Mouse (Mus musculus): ENCODE results near the gene Gm16867. TPM values are rescaled to one million over a fixed set of nuclear protein-coding genes. Genes with fewer than 3 reads are reported as not detected.
"Not testable (repeated sequence)": the region's sequence is repeated elsewhere in the genome, so short reads cannot be mapped to it uniquely, and the experiment has no call there.

Gm16867 gene
- polyA plus RNA-seq, 1 experiment, result 12.7 TPM

DNA sequence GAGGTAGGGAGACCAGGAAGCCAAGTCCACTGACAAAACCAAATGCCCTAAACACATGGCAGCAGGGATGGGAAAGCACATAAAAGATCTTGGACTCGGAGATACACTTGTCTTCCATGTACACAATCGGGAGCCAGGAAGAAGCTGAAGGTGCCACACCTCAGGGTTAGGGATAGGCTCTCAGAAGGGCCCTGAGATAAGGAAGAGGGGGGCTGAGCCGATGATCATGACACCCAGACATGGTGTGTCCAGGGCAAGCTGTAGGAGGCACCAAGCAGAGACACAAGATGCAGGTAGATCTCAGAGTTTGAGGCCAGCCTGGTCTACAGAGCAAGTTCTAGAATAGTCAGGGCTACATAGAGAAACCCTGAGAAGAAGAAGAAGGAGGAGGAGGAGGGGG lies 8.6 kb downstream of the Gm16867 start:
- not testable (repeated sequence) for H3K4me3 ChIP-seq (replicated peaks); H3K4me1 ChIP-seq (ENCODE audit: control insufficient read depth); H3K27me3 ChIP-seq (ENCODE audit: control insufficient read depth); H3K9me3 ChIP-seq (ENCODE audit: control insufficient read depth, low read length); H3K36me3 ChIP-seq (ENCODE audit: control insufficient read depth)

DNA sequence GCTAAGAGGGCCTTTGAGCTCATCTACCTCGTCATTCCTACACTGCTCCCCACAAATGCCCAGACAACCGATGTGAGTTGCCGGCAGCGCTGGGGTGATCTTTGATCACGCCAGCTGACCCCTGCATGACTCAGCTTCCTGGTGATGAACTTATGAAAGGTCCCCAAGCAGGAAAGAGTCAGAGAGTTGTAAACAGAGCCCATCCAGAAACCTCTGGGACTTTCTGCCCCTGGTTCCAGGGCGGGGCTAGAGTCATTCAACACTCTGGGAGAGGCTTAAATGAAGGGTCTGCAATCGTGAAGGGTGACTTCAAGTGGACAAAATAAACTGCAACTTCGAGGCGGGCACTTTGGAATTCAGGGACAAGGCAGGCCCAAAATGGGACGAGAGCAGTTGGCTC lies 15.2 kb downstream of the Gm16867 start:
- H3K27me3 ChIP-seq (ENCODE audit: control insufficient read depth); H3K9me3 ChIP-seq (ENCODE audit: control insufficient read depth, low read length); H3K4me3 ChIP-seq (replicated peaks); H3K36me3 ChIP-seq (ENCODE audit: control insufficient read depth); H3K4me1 ChIP-seq (ENCODE audit: control insufficient read depth): not testable (repeated sequence)

DNA sequence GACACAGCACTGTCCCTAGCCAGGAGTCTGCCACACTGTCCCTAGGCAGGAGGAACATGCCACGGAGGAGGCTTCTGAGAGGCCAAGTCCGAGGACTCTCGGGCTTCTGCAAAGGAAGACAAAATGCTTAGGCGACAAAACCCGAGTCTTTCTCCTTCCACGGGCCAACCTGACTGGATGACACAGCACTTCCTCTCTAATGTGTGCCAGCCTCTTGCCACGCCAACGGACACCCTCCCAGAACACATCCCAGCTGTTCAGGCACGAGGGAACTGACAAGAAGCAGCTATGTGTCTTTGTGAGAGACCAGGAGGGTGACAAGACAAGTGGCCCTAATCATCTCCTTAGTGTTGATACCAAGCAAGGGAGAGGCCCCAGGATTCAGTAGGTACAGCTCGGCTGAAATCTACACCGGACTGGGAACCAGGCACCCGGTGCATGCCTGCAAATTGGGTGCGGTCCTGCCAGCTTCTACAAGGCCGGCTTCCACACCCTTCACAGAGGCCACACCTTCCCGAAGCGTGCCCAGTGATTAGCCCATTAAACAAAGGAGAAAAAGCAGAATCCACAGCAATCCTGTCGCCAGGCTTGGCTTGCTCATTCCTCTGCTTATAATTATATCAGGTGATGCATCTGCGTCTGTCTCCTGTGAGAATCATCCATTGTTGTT lies 17.6 kb downstream of the Gm16867 start:
- not testable (repeated sequence) for H3K9me3 ChIP-seq (ENCODE audit: control insufficient read depth, low read length); H3K36me3 ChIP-seq (ENCODE audit: control insufficient read depth); H3K27me3 ChIP-seq (ENCODE audit: control insufficient read depth); H3K4me1 ChIP-seq (ENCODE audit: control insufficient read depth); H3K4me3 ChIP-seq (replicated peaks)

DNA sequence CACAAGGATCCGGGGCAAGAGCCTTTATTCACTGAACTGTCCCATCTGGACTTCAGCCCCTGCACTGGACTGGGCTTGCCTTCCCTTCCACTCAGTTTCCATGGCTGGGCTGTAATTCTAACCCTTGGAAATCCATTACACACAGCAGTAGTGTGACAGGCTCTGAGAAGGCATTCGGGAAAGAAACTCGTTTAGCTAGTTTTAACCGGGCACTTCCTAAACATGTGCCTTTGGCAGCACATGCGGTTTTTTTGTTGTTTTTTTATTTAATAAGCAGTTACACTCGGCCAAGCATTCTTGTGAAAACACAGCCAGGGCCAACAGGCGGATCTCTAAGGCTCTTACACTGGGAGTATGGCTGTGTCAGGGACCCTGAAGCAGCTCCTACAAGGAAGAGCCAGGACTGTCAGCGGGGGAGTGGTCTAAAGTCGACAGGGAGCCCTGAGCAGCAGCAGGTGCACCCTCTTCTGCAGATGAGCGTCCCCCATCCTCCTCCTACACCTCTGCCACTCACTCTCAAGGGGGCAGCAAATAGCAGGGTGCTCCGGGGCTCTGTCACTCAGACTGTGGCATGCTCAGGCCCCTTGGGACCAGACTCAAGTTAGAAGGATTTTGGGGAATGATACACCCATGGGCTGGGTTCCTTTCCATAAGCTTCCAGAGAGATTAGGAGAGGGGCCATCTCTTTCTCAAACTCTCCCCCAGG lies 29.1 kb downstream of the Gm16867 start:
- not testable (repeated sequence) for H3K27me3 ChIP-seq (ENCODE audit: control insufficient read depth); H3K36me3 ChIP-seq (ENCODE audit: control insufficient read depth); H3K4me1 ChIP-seq (ENCODE audit: control insufficient read depth); H3K4me3 ChIP-seq (replicated peaks); H3K9me3 ChIP-seq (ENCODE audit: control insufficient read depth, low read length)

DNA sequence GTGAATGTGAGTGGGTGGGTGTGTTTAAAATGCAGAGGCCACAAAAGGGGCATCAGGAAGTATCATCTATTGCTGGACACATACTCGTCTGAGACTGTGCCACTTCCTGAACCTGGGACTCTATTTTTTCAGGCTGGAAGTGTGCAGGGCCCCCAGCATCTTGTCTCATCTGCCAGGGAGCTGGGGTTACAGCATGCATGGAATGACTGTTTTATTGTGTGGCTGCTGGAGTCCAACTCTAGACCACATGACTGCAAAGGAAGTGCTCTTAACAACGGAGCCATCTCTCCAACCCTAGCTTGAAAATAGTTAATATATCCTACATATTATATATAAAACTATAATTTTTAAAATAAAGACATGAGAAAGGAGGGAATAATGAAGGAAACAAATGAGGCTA lies 29.8 kb downstream of the Gm16867 start:
- not testable (repeated sequence) for H3K9me3 ChIP-seq (ENCODE audit: control insufficient read depth, low read length); H3K4me1 ChIP-seq (ENCODE audit: control insufficient read depth); H3K4me3 ChIP-seq (replicated peaks); H3K36me3 ChIP-seq (ENCODE audit: control insufficient read depth); H3K27me3 ChIP-seq (ENCODE audit: control insufficient read depth)

DNA sequence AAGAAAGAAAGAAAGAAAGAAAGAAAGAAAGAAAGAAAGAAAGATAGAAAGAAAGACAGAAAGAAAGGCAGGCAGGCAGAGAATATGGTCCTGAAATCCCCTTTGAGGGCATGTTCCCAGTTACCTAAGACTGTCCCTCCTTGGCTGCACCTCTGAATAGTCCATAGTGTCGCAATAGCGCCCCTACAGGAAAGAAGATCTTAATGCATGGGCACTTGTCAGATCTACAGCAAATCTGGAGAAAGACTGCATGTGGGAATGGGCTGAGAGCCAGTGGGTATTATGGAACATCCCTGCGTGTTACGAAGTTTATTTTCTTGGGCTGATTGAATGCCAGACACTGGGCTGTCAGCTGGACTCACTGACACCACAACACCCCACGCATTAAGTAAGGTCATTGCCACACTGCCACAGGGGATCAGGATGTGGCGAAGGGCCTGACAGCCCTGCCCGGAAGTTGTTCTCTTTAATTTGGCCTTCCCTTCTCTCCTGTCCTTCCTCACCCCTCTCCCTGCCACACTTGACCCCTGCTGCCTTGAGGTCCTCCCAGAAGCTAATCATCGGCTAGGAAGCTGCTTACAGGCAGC lies 32.9 kb downstream of the Gm16867 start:
- H3K9me3 ChIP-seq (ENCODE audit: control insufficient read depth, low read length); H3K4me1 ChIP-seq (ENCODE audit: control insufficient read depth); H3K4me3 ChIP-seq (replicated peaks); H3K36me3 ChIP-seq (ENCODE audit: control insufficient read depth); H3K27me3 ChIP-seq (ENCODE audit: control insufficient read depth): not testable (repeated sequence)

DNA sequence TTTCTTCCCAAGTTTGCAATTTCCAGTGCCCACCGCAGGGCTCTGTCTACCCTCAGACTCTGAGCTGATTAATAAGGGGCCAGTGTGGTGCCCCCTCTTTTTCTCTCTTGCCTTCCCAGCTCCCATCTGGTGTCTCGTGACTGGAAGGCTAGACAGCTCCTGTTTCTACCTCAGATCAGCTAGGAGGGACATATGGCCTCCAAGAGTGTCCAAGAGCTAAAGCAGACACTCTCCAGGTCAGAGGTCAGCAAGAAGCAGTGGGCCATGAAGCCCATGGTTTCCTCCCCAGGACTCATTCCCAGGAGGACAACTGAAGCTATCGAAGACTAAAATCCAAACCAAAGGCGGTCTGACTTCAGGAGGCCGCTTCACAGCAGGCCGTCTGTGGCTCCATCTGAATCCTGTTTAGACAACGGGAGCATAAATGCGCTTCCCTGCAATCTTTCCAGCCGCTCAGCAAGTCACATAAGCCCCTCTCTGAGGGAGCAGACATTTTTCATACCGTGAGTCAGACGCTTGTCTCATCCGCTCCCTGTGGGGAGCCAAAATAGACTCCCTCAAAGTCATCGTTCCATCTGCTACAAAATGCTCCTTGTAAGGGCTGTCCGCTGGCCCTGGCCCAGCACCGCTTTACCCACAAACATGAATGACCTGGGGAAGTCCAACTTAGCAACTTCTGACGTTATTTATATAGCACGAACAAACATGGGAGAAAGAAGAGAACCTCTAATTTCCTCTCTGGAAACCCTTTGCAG lies 35.4 kb downstream of the Gm16867 start:
- H3K36me3 ChIP-seq (ENCODE audit: control insufficient read depth); H3K4me1 ChIP-seq (ENCODE audit: control insufficient read depth); H3K4me3 ChIP-seq (replicated peaks): not testable (repeated sequence)

DNA sequence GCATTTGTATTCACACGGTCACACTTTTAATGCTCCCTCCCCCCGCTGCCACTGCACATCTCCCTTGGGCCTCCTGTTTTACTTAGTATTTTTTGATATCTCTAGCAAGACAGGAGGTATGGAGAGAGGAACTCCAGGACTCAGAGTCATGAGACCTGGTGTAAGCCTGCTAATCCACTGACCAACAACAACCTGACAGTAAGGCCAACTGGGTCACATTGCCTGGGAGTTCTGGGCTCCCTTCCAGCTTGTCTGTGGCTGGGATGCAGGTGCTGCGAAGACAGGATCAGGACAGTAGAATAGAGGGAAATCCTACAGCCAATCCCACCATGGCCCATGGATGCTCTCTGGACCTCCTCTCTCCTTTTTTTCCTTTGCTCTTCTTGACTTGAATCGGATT lies 38.7 kb downstream of the Gm16867 start:
- H3K36me3 ChIP-seq (ENCODE audit: control insufficient read depth); H3K27me3 ChIP-seq (ENCODE audit: control insufficient read depth); H3K4me1 ChIP-seq (ENCODE audit: control insufficient read depth); H3K4me3 ChIP-seq (replicated peaks); H3K9me3 ChIP-seq (ENCODE audit: control insufficient read depth, low read length): not testable (repeated sequence)

More for the DNA sequence above, 35.4 kb downstream of the Gm16867 start:
- not testable (repeated sequence) for H3K9me3 ChIP-seq (ENCODE audit: control insufficient read depth, low read length); H3K27me3 ChIP-seq (ENCODE audit: control insufficient read depth)

DNA sequence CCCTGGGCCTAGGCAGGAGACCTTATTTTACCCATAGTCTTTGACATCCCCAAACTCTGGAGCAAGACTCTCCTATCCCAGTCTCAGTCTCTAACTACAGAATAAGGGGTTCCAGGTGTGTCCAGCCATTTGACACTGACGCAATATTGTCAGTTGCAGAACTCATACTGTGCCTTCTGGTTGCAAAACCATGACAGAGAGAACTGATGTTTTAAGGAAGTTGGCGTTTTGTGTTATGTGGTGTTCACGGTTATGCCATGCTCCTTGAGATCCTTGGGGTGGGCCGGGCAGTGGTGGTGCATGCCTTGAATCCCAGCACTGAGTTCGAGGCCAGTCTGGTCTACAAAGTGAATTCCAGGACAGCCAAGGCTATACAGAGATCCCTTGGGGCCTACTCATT lies 45.5 kb downstream of the Gm16867 start:
- not testable (repeated sequence) for H3K27me3 ChIP-seq (ENCODE audit: control insufficient read depth); H3K36me3 ChIP-seq (ENCODE audit: control insufficient read depth); H3K9me3 ChIP-seq (ENCODE audit: control insufficient read depth, low read length); H3K4me3 ChIP-seq (replicated peaks); H3K4me1 ChIP-seq (ENCODE audit: control insufficient read depth)

DNA sequence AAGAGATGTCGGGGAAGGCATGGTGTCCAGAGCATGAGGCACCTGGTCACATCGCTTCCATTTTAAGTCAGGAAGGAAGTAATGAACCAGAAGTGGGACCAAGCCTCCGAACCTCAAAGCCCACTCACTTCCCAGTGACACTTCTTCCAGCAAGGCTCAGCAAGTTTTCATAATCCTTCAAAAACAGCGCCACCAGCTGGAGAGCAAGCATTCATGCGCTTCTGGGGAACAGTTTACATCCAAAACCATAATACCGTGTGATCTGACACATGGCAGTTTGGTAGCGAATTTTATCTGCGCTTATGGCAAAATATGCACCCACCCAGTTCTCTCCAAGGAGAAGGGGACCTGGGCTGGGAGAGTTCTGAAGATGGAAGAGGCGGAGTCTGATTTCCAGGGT lies 48.5 kb downstream of the Gm16867 start:
- not testable (repeated sequence) for H3K9me3 ChIP-seq (ENCODE audit: control insufficient read depth, low read length); H3K4me3 ChIP-seq (replicated peaks); H3K27me3 ChIP-seq (ENCODE audit: control insufficient read depth); H3K36me3 ChIP-seq (ENCODE audit: control insufficient read depth); H3K4me1 ChIP-seq (ENCODE audit: control insufficient read depth)

DNA sequence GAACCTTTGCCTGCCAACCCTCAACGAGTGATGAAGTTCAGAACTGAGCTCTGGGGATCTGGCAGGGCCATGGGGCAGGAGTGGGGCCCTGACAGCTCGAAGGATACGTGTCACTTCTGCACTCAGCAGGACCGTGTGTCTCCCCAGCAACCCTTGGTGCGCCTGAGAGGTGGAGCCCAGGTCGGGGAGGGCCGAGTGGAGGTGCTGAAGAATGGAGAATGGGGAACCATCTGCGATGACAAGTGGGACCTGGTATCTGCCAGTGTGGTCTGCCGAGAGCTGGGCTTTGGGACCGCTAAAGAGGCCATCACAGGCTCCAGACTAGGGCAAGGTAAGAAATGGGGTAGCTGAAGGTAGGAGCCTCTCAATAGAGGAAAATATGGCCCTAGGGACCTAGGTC lies 54.3 kb downstream of the Gm16867 start:
- H3K4me1 ChIP-seq (ENCODE audit: control insufficient read depth); H3K36me3 ChIP-seq (ENCODE audit: control insufficient read depth); H3K4me3 ChIP-seq (replicated peaks): not testable (repeated sequence)

DNA sequence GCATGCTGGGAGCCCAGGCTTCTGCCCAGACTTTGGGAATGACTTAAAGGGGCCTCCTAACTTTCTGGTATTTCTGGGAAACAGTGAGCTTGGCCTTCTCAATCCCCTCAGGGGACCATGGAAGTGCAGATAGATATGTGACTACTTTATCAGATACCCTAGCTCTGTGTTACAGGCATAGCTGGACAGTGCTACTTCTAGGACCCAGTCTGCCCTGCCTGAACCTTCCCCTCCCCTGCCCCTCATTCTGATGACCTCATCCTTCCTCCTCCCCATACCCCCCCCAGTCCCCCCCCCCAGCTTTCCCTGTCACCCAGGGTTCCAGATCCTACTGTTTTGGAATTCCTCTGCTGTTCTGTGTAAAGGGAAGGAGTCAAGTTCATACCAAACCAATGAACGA lies 56.2 kb downstream of the Gm16867 start:
- H3K27me3 ChIP-seq (ENCODE audit: control insufficient read depth); H3K9me3 ChIP-seq (ENCODE audit: control insufficient read depth, low read length); H3K4me3 ChIP-seq (replicated peaks); H3K36me3 ChIP-seq (ENCODE audit: control insufficient read depth); H3K4me1 ChIP-seq (ENCODE audit: control insufficient read depth): not testable (repeated sequence)

More for the DNA sequence above, 54.3 kb downstream of the Gm16867 start:
- not testable (repeated sequence) for H3K9me3 ChIP-seq (ENCODE audit: control insufficient read depth, low read length); H3K27me3 ChIP-seq (ENCODE audit: control insufficient read depth)

DNA sequence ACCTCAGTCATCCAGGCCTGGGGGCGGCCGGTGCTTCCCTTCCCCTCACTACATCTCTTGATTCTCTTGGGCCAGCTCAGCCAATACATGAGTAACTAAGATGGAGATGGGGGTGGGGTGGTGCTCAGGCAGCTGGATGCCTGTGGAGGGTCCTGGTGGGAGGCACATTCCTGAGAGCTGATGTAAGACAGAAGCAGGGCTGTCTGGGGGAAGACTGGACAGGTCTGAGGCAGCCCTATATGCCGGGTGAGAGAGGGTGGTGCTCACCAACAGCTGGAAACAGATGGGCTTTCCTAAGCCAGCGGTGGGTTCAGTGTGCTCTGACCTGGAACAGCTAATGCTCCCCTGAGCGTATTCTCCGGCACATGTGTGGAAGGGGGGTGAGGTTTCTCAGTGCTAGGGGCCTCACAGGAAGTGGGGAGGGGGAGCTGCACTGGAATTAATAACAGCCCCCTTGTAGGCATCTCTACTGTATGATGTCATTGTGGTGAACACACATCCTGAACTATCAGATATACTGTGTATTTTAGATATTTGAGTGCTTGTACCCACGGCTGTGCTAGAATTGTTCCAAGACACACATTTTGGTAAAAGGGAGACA lies 60.0 kb downstream of the Gm16867 start:
- not testable (repeated sequence) for H3K9me3 ChIP-seq (ENCODE audit: control insufficient read depth, low read length); H3K27me3 ChIP-seq (ENCODE audit: control insufficient read depth); H3K4me3 ChIP-seq (replicated peaks); H3K4me1 ChIP-seq (ENCODE audit: control insufficient read depth); H3K36me3 ChIP-seq (ENCODE audit: control insufficient read depth)

DNA sequence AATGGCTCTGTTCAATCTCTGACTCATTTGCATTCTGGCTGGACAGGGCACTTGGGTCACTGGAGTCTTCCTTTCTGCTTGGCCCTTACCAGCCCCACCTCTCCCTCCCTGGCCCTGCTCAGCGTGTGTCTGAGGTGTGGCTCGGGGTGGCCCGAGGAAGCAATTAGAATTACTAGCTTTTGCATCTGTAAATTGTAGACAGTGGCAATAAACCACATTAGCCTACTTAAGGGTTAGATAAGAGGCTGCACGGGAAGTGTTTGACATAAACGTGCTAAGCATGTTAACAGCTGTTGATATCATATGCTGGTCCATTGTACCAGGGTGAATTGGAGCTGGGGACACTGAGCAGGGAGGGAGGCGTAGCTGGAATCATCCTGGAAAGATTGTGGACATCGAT lies 62.2 kb downstream of the Gm16867 start:
- H3K4me3 ChIP-seq (replicated peaks); H3K36me3 ChIP-seq (ENCODE audit: control insufficient read depth); H3K4me1 ChIP-seq (ENCODE audit: control insufficient read depth); H3K27me3 ChIP-seq (ENCODE audit: control insufficient read depth); H3K9me3 ChIP-seq (ENCODE audit: control insufficient read depth, low read length): not testable (repeated sequence)
